Mouse (Mus musculus): ENCODE results near the gene Olfr55.
"Not testable (repeated sequence)": the region's sequence is repeated elsewhere in the genome, so short reads cannot be mapped to it uniquely, and the experiment has no call there.

Olfr55 gene

DNA sequence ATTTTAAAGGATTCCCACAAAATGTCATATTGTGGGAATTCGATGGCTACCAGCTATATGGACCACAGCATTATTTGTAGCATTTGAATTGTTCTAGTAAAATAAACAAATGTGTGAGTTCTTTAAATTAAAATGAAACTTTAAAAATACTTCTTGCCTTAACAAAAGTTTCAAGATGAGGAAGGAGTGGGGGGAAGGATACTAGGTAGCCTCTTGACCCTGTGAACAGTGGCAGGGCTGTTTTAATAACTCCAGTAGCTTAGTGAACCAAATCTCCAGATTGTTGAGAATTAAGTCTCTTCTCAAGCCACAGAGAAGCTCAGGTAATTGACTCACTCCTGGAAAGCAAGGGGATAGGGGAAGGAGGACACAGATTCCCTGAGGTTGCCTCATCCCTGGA, at the start of gene Olfr55:
Gene Olfr55 (plus strand): TSS at position 301 of the 400 bp plus-strand sequence.
- DNase-seq (ENCODE audit: low read depth, low spot score): not testable (repeated sequence)

DNA sequence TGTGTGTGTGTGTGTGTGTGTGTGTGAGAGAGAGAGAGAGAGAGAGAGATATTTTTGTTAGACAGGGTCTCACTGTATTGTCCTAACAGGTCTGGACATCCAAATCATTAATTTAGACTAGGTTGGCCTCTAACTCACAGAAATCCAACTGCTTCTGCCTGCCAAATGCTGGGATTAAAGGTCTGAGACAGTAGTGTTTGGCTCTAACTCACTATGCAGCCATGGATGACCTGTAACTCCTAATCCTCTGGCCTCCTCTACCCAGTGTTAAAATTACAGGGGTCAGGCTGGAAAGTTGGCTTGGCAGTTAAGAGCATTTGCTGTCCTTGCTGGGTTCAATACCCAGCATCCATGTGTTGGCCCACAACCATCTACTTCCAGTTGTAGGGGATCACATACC, 43.7 kb upstream of the Olfr55 start:
- DNase-seq (ENCODE audit: low read depth, low spot score): no peak

- DNase-seq (ENCODE audit: low read depth, low spot score): no peak
Measured at GRCm38 (mm10) chr17:33126257-33126656, 42.0 kb upstream of the Olfr55 start.

- DNase-seq (ENCODE audit: low read depth, low spot score): peak; percentile 14
Measured at GRCm38 (mm10) chr17:33139261-33139820, 28.9 kb upstream of the Olfr55 start, which contains the start of gene Morc2b. TSS of gene Morc2b (minus strand) at chr17:33139683.

GRCm38 (mm10) chr17:33191002-33191401, 22.8 kb downstream of the Olfr55 start, which contains the start of gene Olfr239:
TSS of gene Olfr239 (plus strand) at chr17:33191302.
- DNase-seq (ENCODE audit: low read depth, low spot score): not testable (repeated sequence)

DNA sequence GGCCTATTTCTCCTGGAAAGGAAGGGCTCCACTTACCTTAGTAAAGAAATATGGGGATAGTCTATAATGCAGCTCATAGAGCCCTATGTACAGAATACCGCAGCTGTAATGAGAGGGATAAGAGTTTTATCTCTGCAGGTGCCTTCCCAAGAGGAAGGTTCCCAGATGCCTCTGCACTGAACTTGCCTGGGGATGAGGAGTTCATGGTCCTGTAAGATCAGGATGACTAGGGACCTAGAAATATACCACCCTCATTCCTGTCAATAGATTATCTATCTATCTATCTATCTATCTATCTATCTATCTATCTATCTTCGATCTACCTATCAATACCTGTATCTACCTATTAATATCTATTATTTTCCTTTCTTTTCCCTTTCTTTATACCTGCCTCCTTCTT, 53.3 kb downstream of the Olfr55 start, which contains the start of gene Olfr1564:
Gene Olfr1564 (minus strand): TSS at position 101 of the 400 bp plus-strand sequence.
- no peak for DNase-seq (ENCODE audit: low read depth, low spot score)
